Mouse (Mus musculus): ENCODE results near the gene Slc12a1.

- TF ChIP-seq POLR2A (IDR thresholded peaks at IDR 0.05; ENCODE audit: insufficient read depth, low read depth, low read length) = no peak
- no peak for TF ChIP-seq CTCF (IDR thresholded peaks at IDR 0.05; ENCODE audit: insufficient read depth, low read depth, low read length)
Measured at GRCm38 (mm10) chr2:125122624-125123476, 29.5 kb upstream of the Slc12a1 start.

All from olfactory bulb, adult 2 months (tissue).